9 mouse cellular contexts compared by ENCODE assay signal in genomic region chr9:74860461-74860860, GRCm38 (mm10). TPM values are rescaled to one million over a fixed set of nuclear protein-coding genes. Genes with fewer than 3 reads are reported as not detected.
DNase-seq lines count a peak whose midpoint lies in the region; ATAC-seq lines count a peak whose summit lies in the region.
"Had no signal": no experiment of that assay in that cellular context is flagged by ENCODE, and none has a peak within 500 bp of the region (broad histone marks: within the 10 kb centered on the region; RNA-seq: fewer than 3 reads in every experiment).

No protein-coding gene starts in this region.

- DNase-seq in heart, embryonic 10.5 days (ENCODE audit: low spot score) = no peak
- DNase-seq in heart, adult 9 months (ENCODE audit: low spot score in 2 of 2) = no peak
- peak; percentile 75 for DNase-seq in midbrain, embryonic 10.5 days (ENCODE audit: low spot score)
- peak; percentile 66 for DNase-seq in retina, embryonic 14.5 days (ENCODE audit: low spot score)
- no peak for DNase-seq in gastrocnemius, postnatal 25 days
- no peak for DNase-seq in adrenal gland, postnatal 10 days

- peaks cover 26% of the 10 kb centered on the region for H3K4me1 ChIP-seq in heart, embryonic 10.5 days
- peaks cover 76% of the 10 kb centered on the region for H3K4me1 ChIP-seq in midbrain, embryonic 10.5 days
- H3K4me1 ChIP-seq in midbrain, embryonic 15.5 days = peaks cover 26% of the 10 kb centered on the region
- H3K4me1 ChIP-seq in hindbrain, embryonic 15.5 days (replicated peaks) = peaks cover 32% of the 10 kb centered on the region

- no peaks in the 10 kb centered on the region for H3K9me3 ChIP-seq in heart, embryonic 10.5 days
- H3K9me3 ChIP-seq in midbrain, embryonic 10.5 days (replicated peaks) = no peaks in the 10 kb centered on the region
- H3K9me3 ChIP-seq in midbrain, embryonic 15.5 days = no peaks in the 10 kb centered on the region
- H3K9me3 ChIP-seq in hindbrain, embryonic 15.5 days = no peaks in the 10 kb centered on the region

- H3K4me2 ChIP-seq in midbrain, embryonic 15.5 days = no peak overlapping the region
- H3K4me2 ChIP-seq in hindbrain, embryonic 15.5 days = peak overlapping the region; percentile 87; the same call in 1 of the 2 replicates

- no peaks in the 10 kb centered on the region for H3K36me3 ChIP-seq in heart, embryonic 10.5 days
- no peaks in the 10 kb centered on the region for H3K36me3 ChIP-seq in midbrain, embryonic 10.5 days
- H3K36me3 ChIP-seq in midbrain, embryonic 15.5 days (replicated peaks) = no peaks in the 10 kb centered on the region
- no peaks in the 10 kb centered on the region for H3K36me3 ChIP-seq in hindbrain, embryonic 15.5 days

- peak overlapping the region; percentile 63; the same call in 1 of the 2 replicates for H3K4me3 ChIP-seq in heart, embryonic 10.5 days
- peak overlapping the region; percentile 69; the same call in 1 of the 2 replicates for H3K4me3 ChIP-seq in midbrain, embryonic 10.5 days
- H3K4me3 ChIP-seq in midbrain, embryonic 15.5 days = no peak overlapping the region
- H3K4me3 ChIP-seq in hindbrain, embryonic 15.5 days = no peak overlapping the region

- no peak for ATAC-seq in midbrain, embryonic 15.5 days (replicated peaks)
- ATAC-seq in hindbrain, embryonic 15.5 days (ENCODE audit: low FRiP score, low read depth) = no peak

- H3K27ac ChIP-seq in heart, embryonic 10.5 days = no peak overlapping the region
- peak overlapping the region; percentile 84 for H3K27ac ChIP-seq in midbrain, embryonic 10.5 days (replicated peaks)
- no peak overlapping the region for H3K27ac ChIP-seq in midbrain, embryonic 15.5 days
- no peak overlapping the region for H3K27ac ChIP-seq in hindbrain, embryonic 15.5 days (replicated peaks)
- H3K27ac ChIP-seq: macrophage had no signal

- H3K9ac ChIP-seq in midbrain, embryonic 15.5 days = no peak overlapping the region
- no peak overlapping the region for H3K9ac ChIP-seq in hindbrain, embryonic 15.5 days

- H3K27me3 ChIP-seq in heart, embryonic 10.5 days (ENCODE audit: insufficient read depth, poor library complexity, severe bottlenecking) = peaks cover 100% of the 10 kb centered on the region
- H3K27me3 ChIP-seq in midbrain, embryonic 10.5 days (ENCODE audit: low read depth, poor library complexity, severe bottlenecking) = peaks cover 100% of the 10 kb centered on the region
- peaks cover 71% of the 10 kb centered on the region for H3K27me3 ChIP-seq in midbrain, embryonic 15.5 days (replicated peaks)
- H3K27me3 ChIP-seq in hindbrain, embryonic 15.5 days = peaks cover 80% of the 10 kb centered on the region

- WGBS in heart, embryonic 10.5 days = 2% methylated on average over 18 of the region's 18 CpGs
- under 1% methylated on average over 18 of the region's 18 CpGs for WGBS in midbrain, embryonic 10.5 days
- WGBS in midbrain, embryonic 15.5 days = 9% methylated on average over 18 of the region's 18 CpGs
- 9% methylated on average over 18 of the region's 18 CpGs for WGBS in hindbrain, embryonic 15.5 days

RNA-seq across cellular contexts. Expression of gene Onecut1, which starts 1.3 kb away (rescaled TPM):
- polyA plus RNA-seq in heart, embryonic 10.5 days (2016; fragmentation: Nextera tagmentation; extraction: Ambion mirVana) = 0.10 and 1.9 TPM in 2 replicates
- polyA plus RNA-seq in midbrain, embryonic 10.5 days (2016; fragmentation: Nextera tagmentation; extraction: Ambion mirVana) = 10.0 and 13.4 TPM in 2 replicates
- polyA plus RNA-seq in midbrain, embryonic 15.5 days (2015; fragmentation: Nextera tagmentation; extraction: Ambion mirVana) = 7.0 and 8.2 TPM in 2 replicates
- 4.2 and 6.2 TPM in 2 replicates for polyA plus RNA-seq in hindbrain, embryonic 15.5 days (2015; fragmentation: Nextera tagmentation; extraction: Ambion mirVana)
- total RNA-seq in gastrocnemius, postnatal 25 days (2021) = not detected
- total RNA-seq in adrenal gland, postnatal 10 days (2021) = 1 to 10 TPM; 1.1 to 4.8 TPM
- polyA plus RNA-seq: macrophage had no signal

Comparison
In these comparisons a context has a peak if more than half of its experiments do, and no peak if none do; other contexts are left out.
1. H3K4me3 ChIP-seq: peak in heart, embryonic 10.5 days (single experiment) and midbrain, embryonic 10.5 days (single experiment); none in midbrain, embryonic 15.5 days (single experiment) and hindbrain, embryonic 15.5 days (single experiment).
2. DNase-seq: peak in midbrain, embryonic 10.5 days (single experiment) and retina, embryonic 14.5 days (single experiment); none in heart, embryonic 10.5 days (single experiment), heart, adult 9 months (0 of 2), gastrocnemius, postnatal 25 days (single experiment) and adrenal gland, postnatal 10 days (single experiment).